Mouse (Mus musculus): Measurements from ENCODE around the gene Scamp5. TPM values are rescaled to one million over a fixed set of nuclear protein-coding genes. Genes with fewer than 3 reads are reported as not detected.

Gene Scamp5
- polyA plus RNA-seq, 1 experiment from 2014 or later = 65.1 TPM

GRCm38 (mm10) chr9:57497236-57497635, 29.4 kb upstream of the Scamp5 start:
- ATAC-seq (ENCODE audit: low read depth) = no peak
- WGBS = 65% methylated on average over 5 of the region's 5 CpGs
- Histone ChIP-seq H3K9me3 (no peaks in the 10 kb centered on the region), H3K27ac (replicated peaks) (no peak overlapping the region), H3K4me3 (no peak overlapping the region), H3K9ac (no peak overlapping the region), H3K4me2 (no peak overlapping the region), H3K27me3 (peaks cover 23% of the 10 kb centered on the region), H3K4me1 (replicated peaks) (peaks cover 54% of the 10 kb centered on the region), H3K36me3 (no peaks in the 10 kb centered on the region)

GRCm38 (mm10) chr9:57494970-57495369, 27.1 kb upstream of the Scamp5 start:
- ATAC-seq (ENCODE audit: low read depth) = no peak
- H3K4me3 ChIP-seq = no peak overlapping the region
- H3K9me3 ChIP-seq = no peaks in the 10 kb centered on the region
- no peak overlapping the region for H3K4me2 ChIP-seq
- no peak overlapping the region for H3K9ac ChIP-seq
- no peaks in the 10 kb centered on the region for H3K36me3 ChIP-seq
- H3K27ac ChIP-seq (replicated peaks) = no peak overlapping the region
- H3K4me1 ChIP-seq (replicated peaks) = peaks cover 32% of the 10 kb centered on the region
- peaks cover 7% of the 10 kb centered on the region for H3K27me3 ChIP-seq

GRCm38 (mm10) chr9:57493532-57493931, 25.7 kb upstream of the Scamp5 start:
- H3K27me3 ChIP-seq = no peaks in the 10 kb centered on the region
- H3K27ac ChIP-seq (replicated peaks) = no peak overlapping the region
- no peaks in the 10 kb centered on the region for H3K36me3 ChIP-seq
- H3K9ac ChIP-seq = no peak overlapping the region
- no peaks in the 10 kb centered on the region for H3K9me3 ChIP-seq
- H3K4me2 ChIP-seq = no peak overlapping the region
- no peak overlapping the region for H3K4me3 ChIP-seq
- no peak for ATAC-seq (ENCODE audit: low read depth)
- peaks cover 17% of the 10 kb centered on the region for H3K4me1 ChIP-seq (replicated peaks)
- WGBS = 82% methylated on average over 2 of the region's 2 CpGs

- WGBS = 76% methylated on average over 7 of the region's 7 CpGs
- Histone ChIP-seq H3K4me3 (no peak overlapping the region), H3K27ac (replicated peaks) (no peak overlapping the region), H3K27me3 (peaks cover 21% of the 10 kb centered on the region), H3K9ac (no peak overlapping the region), H3K36me3 (no peaks in the 10 kb centered on the region), H3K4me1 (replicated peaks) (peaks cover 4% of the 10 kb centered on the region; the same call in 1 of the 2 replicates), H3K4me2 (no peak overlapping the region), H3K9me3 (no peaks in the 10 kb centered on the region)
- ATAC-seq (ENCODE audit: low read depth) = no peak
These were observed 19.9 kb upstream of the Scamp5 start for GRCm38 (mm10) chr9:57487807-57488206.

GRCm38 (mm10) chr9:57485774-57486173, 17.9 kb upstream of the Scamp5 start:
- ATAC-seq (ENCODE audit: low read depth) = peak; percentile 79
- Histone ChIP-seq H3K36me3 (no peaks in the 10 kb centered on the region), H3K4me3 (no peak overlapping the region), H3K4me1 (replicated peaks) (peaks cover 4% of the 10 kb centered on the region; the same call in 1 of the 2 replicates), H3K9me3 (no peaks in the 10 kb centered on the region), H3K4me2 (no peak overlapping the region), H3K27me3 (peaks cover 21% of the 10 kb centered on the region), H3K27ac (replicated peaks) (no peak overlapping the region), H3K9ac (peak overlapping the region; percentile 53)
- 15% methylated on average over 7 of the region's 7 CpGs for WGBS

- no peaks in the 10 kb centered on the region for H3K9me3 ChIP-seq
- peak overlapping the region; percentile 69; the same call in 1 of the 2 replicates for H3K27ac ChIP-seq (replicated peaks)
- 53% methylated on average over 4 of the region's 4 CpGs for WGBS
- H3K9ac ChIP-seq = no peak overlapping the region
- no peaks in the 10 kb centered on the region for H3K27me3 ChIP-seq
- H3K36me3 ChIP-seq = no peaks in the 10 kb centered on the region
- peak overlapping the region; percentile 74; the same call in 1 of the 2 replicates for H3K4me3 ChIP-seq
- no peak for ATAC-seq (ENCODE audit: low read depth)
- H3K4me1 ChIP-seq (replicated peaks) = peaks cover 40% of the 10 kb centered on the region
- no peak overlapping the region for H3K4me2 ChIP-seq
These were observed 1.1 kb upstream of the Scamp5 start for GRCm38 (mm10) chr9:57468914-57469313.

- peak; percentile 79 for ATAC-seq (ENCODE audit: low read depth)
- Histone ChIP-seq H3K4me1 (replicated peaks) (peaks cover 42% of the 10 kb centered on the region), H3K36me3 (no peaks in the 10 kb centered on the region), H3K9me3 (no peaks in the 10 kb centered on the region), H3K9ac (peak overlapping the region; percentile 91), H3K27ac (replicated peaks) (peak overlapping the region; percentile 92), H3K4me2 (peak overlapping the region; percentile 69), H3K27me3 (no peaks in the 10 kb centered on the region), H3K4me3 (peak overlapping the region; percentile 74)
- 1% methylated on average over 18 of the region's 18 CpGs for WGBS
These were observed 539 bp downstream of the Scamp5 start for GRCm38 (mm10) chr9:57467271-57467771.

- no peak for ATAC-seq (ENCODE audit: low read depth)
- Histone ChIP-seq H3K9me3 (no peaks in the 10 kb centered on the region), H3K36me3 (no peaks in the 10 kb centered on the region), H3K4me1 (replicated peaks) (peaks cover 42% of the 10 kb centered on the region), H3K9ac (peak overlapping the region; percentile 91), H3K4me3 (peak overlapping the region; percentile 74), H3K27me3 (no peaks in the 10 kb centered on the region), H3K4me2 (peak overlapping the region; percentile 69), H3K27ac (replicated peaks) (no peak overlapping the region)
- 81% methylated on average over 3 of the region's 3 CpGs for WGBS
These were observed 1.8 kb downstream of the Scamp5 start for GRCm38 (mm10) chr9:57466101-57466500.

- H3K4me2 ChIP-seq = no peak overlapping the region
- H3K9ac ChIP-seq = no peak overlapping the region
- peaks cover 6% of the 10 kb centered on the region for H3K36me3 ChIP-seq
- WGBS = 88% methylated on average over 6 of the region's 6 CpGs
- H3K4me1 ChIP-seq (replicated peaks) = peaks cover 33% of the 10 kb centered on the region
- no peaks in the 10 kb centered on the region for H3K9me3 ChIP-seq
- no peaks in the 10 kb centered on the region for H3K27me3 ChIP-seq
- no peak overlapping the region for H3K4me3 ChIP-seq
- no peak for ATAC-seq (ENCODE audit: low read depth)
- H3K27ac ChIP-seq (replicated peaks) = no peak overlapping the region
These were observed 5.0 kb downstream of the Scamp5 start for GRCm38 (mm10) chr9:57462866-57463265.

- Histone ChIP-seq H3K36me3 (peaks cover 6% of the 10 kb centered on the region), H3K27me3 (no peaks in the 10 kb centered on the region), H3K9me3 (no peaks in the 10 kb centered on the region), H3K9ac (no peak overlapping the region), H3K4me3 (no peak overlapping the region), H3K4me2 (no peak overlapping the region), H3K4me1 (replicated peaks) (peaks cover 8% of the 10 kb centered on the region; the same call in 1 of the 2 replicates), H3K27ac (replicated peaks) (no peak overlapping the region)
- 95% methylated on average over 2 of the region's 2 CpGs for whole genome bisulfite sequencing
- ATAC-seq (ENCODE audit: low read depth) = no peak
These were observed 8.2 kb downstream of the Scamp5 start for GRCm38 (mm10) chr9:57459707-57460106.

GRCm38 (mm10) chr9:57453516-57453915, 14.3 kb downstream of the Scamp5 start:
- Histone ChIP-seq H3K4me1 (replicated peaks) (no peaks in the 10 kb centered on the region), H3K4me3 (no peak overlapping the region), H3K36me3 (peaks cover 38% of the 10 kb centered on the region), H3K27ac (replicated peaks) (no peak overlapping the region), H3K4me2 (no peak overlapping the region), H3K9ac (no peak overlapping the region), H3K9me3 (no peaks in the 10 kb centered on the region), H3K27me3 (no peaks in the 10 kb centered on the region)
- no peak for ATAC-seq (ENCODE audit: low read depth)
- 86% methylated on average over 4 of the region's 4 CpGs for WGBS

- Histone ChIP-seq H3K4me1 (replicated peaks) (no peaks in the 10 kb centered on the region), H3K4me2 (no peak overlapping the region), H3K4me3 (no peak overlapping the region), H3K9me3 (no peaks in the 10 kb centered on the region), H3K9ac (no peak overlapping the region), H3K27me3 (no peaks in the 10 kb centered on the region), H3K36me3 (peaks cover 38% of the 10 kb centered on the region), H3K27ac (replicated peaks) (no peak overlapping the region)
- 83% methylated on average over 8 of the region's 8 CpGs for WGBS
- ATAC-seq (ENCODE audit: low read depth) = no peak
These were observed 15.0 kb downstream of the Scamp5 start for GRCm38 (mm10) chr9:57452624-57453462.
